Mouse (Mus musculus) brain, embryonic 14.5 days (tissue): ENCODE results near the gene Ppp1r10. TPM values are rescaled to one million over a fixed set of nuclear protein-coding genes. Genes with fewer than 3 reads are reported as not detected.
"Not testable (repeated sequence)": the region's sequence is repeated elsewhere in the genome, so short reads cannot be mapped to it uniquely, and the experiment has no call there.

ENCODE experiments used
- DNase-seq: peaks from one replicate; pipeline ENCODE4 v3.0.0-alpha.2; 2011; ENCODE audit warnings: low read depth
- CTCF ChIP-seq: fragments of 200-500 bp; IDR thresholded peaks from 2 replicates; pipeline ENCODE4 v1.5.1; 2012; ENCODE audit warnings: inconsistent platforms, mild to moderate bottlenecking, moderate library complexity, borderline replicate concordance; ENCODE audit not compliant: insufficient read depth, insufficient read length; ENCODE audit errors: extremely low read depth
- POLR2A ChIP-seq: fragments of 200-500 bp; IDR thresholded peaks from 2 replicates; pipeline ENCODE4 v1.6.1; 2012; ENCODE audit warnings: mild to moderate bottlenecking, inconsistent platforms, borderline replicate concordance; ENCODE audit not compliant: poor library complexity, insufficient read depth, insufficient read length, severe bottlenecking; ENCODE audit errors: extremely low read depth
- polyA plus RNA-seq: library from polyadenylated mRNA; depleted of rRNA; stranded (reverse); fragments of >200 nt; gene quantifications from 2 replicates; pipeline ENCODE4 v1.2.3, GENCODE M21; 2012

The Ppp1r10 gene
- polyA plus RNA-seq, 1 experiment, result 60.8 TPM

GRCm38 (mm10) chr17:35919864-35920301 lies 3.6 kb downstream of the Ppp1r10 start:
- TF ChIP-seq POLR2A, result no peak
- TF ChIP-seq CTCF, result no peak
- no peak for DNase-seq

GRCm38 (mm10) chr17:35920384-35920783 lies 4.2 kb downstream of the Ppp1r10 start:
- peak; percentile 14 for DNase-seq
- TF ChIP-seq CTCF (no peak), POLR2A (no peak)

- peak; percentile 76 for DNase-seq
Measured at GRCm38 (mm10) chr17:35920862-35921562, 4.8 kb downstream of the Ppp1r10 start.

DNA sequence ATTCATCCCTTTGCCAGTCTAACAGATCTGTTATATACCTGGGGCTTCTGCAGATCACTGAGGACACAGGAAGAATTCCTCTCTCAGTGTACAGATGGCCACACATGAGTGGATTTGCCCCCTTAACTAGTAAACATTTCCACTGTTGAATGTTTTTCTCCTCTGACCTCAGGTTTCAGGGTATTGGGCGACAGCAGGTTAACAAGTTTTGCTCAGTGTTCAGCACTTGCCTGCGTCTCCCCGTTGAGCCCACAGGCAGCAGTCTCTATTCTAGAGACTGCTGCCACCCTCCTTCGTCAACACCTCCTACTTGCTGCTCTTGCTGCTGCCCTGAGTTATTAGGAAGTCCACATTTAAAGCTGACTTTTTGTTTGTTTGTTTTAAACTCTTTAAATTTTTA lies 5.5 kb downstream of the Ppp1r10 start:
- no peak for DNase-seq
- TF ChIP-seq POLR2A (no peak), CTCF (no peak)

More at GRCm38 (mm10) chr17:35920862-35921562, 4.8 kb downstream of the Ppp1r10 start:
- peak; percentile 57; the same call in 1 of the 2 replicates for TF ChIP-seq CTCF
- TF ChIP-seq POLR2A, result no peak

- TF ChIP-seq CTCF (no peak), POLR2A (no peak)
Measured at GRCm38 (mm10) chr17:35922566-35922965, 6.3 kb downstream of the Ppp1r10 start.

DNA sequence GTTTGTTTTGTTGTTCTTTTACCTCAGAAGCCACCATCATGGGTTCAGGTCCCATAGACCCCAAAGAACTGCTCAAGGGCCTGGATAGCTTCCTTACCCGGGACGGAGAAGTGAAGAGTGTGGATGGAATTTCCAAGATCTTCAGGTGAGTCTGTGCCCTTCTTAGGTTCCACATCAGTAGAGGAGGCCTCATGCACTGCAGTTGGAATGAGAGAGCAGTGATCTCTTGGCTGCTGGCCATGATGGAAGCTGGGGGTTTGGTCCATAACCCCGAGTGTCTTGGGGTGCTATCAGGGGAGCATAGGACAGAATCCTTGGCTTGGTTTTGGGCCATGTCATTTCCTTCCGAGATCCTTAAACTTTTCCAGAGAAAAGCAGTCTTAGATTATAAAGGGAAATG lies 7.0 kb downstream of the Ppp1r10 start:
- TF ChIP-seq POLR2A (no peak), CTCF (no peak)
- no peak for DNase-seq

More at GRCm38 (mm10) chr17:35922566-35922965, 6.3 kb downstream of the Ppp1r10 start:
- no peak for DNase-seq

- DNase-seq, result no peak
- TF ChIP-seq CTCF (no peak), POLR2A (no peak)
Measured at GRCm38 (mm10) chr17:35927471-35927870, 11.2 kb downstream of the Ppp1r10 start.

DNA sequence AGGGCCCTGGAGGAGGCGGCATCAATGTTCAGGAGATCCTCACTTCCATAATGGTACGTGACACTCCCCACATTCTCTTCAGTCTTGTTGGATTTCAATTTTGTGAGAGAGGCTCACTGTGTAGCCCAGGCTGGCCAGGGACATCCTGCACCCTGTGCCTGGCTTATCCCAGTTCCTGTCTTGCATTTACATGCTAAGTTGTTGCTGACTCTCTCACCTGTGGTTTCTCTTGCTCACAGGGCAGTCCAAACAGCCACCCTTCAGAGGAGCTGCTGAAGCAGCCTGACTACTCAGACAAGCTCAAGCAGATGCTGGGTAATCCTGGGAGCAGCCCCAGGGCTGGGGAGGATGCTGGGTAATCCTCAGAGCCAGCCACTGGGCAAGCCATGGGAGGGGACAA lies 13.3 kb downstream of the Ppp1r10 start:
- TF ChIP-seq POLR2A (no peak), CTCF (no peak)
- DNase-seq, result no peak

DNA sequence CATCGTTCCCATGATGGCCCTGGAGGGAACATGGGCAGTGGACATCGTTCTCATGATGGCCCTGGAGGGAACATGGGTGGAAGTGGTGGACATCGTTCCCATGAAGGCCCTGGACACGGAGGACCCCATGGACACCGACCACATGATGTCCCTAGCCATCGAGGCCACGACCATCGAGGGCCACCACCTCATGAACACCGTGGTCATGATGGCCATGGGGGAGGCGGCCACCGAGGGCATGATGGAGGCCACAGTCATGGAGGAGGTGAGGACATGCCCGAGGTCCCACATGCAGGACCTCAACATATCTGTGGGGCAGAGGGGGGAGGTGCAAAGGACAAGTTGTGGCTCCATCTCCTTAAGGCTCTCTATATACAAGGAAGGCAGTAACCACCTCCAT lies 14.4 kb downstream of the Ppp1r10 start:
- TF ChIP-seq CTCF (no peak), POLR2A (no peak)
- no peak for DNase-seq

DNA sequence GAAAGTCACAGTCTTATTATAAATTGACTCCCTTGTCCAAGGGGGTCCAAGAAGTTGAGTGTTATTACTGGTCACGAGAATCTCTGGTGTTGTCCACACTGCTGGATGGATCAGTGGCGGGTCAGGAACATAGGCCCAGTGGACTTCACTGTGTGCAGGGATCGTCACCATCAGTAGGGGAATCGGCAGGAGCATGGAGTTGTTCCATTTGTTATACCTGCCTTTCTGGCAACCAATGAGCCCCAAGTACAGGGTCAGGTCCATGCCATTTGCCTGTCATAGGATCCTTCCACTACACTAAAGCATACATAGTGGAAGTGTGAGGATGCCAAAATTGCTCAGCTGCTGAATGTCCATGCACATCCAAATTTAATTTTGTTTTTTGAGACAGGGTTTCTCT lies 16.4 kb downstream of the Ppp1r10 start:
- no peak for DNase-seq
- TF ChIP-seq CTCF (no peak), POLR2A (no peak)

DNA sequence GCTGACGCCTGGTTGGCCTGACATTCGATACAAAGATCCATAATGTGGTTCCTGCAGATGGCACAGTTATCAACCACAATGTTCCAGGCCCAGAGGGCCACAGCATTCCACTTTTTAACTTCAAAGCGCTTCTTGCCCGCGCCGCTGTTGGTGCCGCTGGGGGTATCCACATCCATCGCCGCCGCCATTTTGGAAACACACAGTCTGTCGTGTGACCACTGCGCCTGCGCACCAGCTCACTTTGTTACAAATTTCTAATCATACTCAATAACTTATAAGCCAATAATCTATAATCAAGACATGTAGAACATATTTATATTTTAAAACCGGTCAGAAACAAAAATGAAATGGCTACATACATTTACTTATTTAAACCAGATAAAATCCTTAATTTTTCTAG lies 19.5 kb downstream of the Ppp1r10 start:
- not testable (repeated sequence) for DNase-seq

DNA sequence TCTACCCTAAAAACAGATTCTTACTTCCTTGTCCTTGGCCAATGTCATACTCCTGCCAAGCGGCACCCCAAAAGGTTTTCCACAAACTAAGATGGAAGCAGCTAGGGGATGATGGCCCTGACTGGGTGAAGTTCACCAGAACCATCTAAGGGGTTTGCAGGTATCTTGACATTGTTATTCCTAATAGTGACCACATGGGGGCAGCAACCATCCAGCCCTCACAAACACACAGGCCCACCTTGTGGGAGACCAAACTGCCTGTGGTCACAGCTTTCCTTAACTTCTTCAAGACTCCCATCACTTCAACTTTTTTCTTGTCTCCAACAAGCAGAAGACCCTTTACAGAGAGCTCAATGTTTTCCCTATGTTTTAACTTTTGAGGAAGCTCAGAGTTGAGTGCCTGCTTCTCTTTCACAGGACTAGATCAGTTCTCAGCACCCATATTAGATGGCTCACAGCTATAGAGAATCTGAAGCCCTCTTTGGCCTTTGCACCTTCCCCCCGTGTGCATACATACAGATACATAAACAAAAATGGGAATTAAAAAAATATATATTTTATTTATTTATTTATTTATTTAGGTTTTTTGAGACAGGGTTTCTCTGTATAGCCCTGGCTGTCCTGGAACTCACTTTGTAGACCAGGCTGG lies 21.6 kb downstream of the Ppp1r10 start:
- TF ChIP-seq POLR2A (no peak), CTCF (peak; percentile 83)
- DNase-seq, result peak; percentile 87
